Mouse (Mus musculus) liver, adult 2 months (tissue): ENCODE results near the gene Sall4. TPM values are rescaled to one million over a fixed set of nuclear protein-coding genes. Genes with fewer than 3 reads are reported as not detected.

ENCODE experiments used
- DNase-seq: peaks from one replicate; pipeline ENCODE4 v3.0.0-alpha.2; 2011; ENCODE audit warnings: low read depth, low spot score; ENCODE audit errors: extremely low read depth
- H3K27ac ChIP-seq: fragments of 200-500 bp; replicated peaks from 2 replicates; pipeline ENCODE4 v1.5.1; 2012; ENCODE audit warnings: low read depth, mild to moderate bottlenecking, control low read depth, inconsistent platforms, low read length; ENCODE audit not compliant: insufficient read depth
- H3K27me3 ChIP-seq: fragments of 200-500 bp; 2 replicates; pipeline ENCODE4 v1.6.1; 2012; ENCODE audit warnings: mild to moderate bottlenecking, moderate library complexity, low read length, inconsistent platforms; ENCODE audit not compliant: control insufficient read depth, insufficient read depth
- H3K36me3 ChIP-seq: fragments of 200-500 bp; 2 replicates; pipeline ENCODE4 v1.6.1; 2012; ENCODE audit warnings: low read length, inconsistent platforms; ENCODE audit not compliant: control insufficient read depth, insufficient read depth
- H3K4me1 ChIP-seq: fragments of 200-500 bp; 2 replicates; pipeline ENCODE4 v1.6.1; 2011; ENCODE audit warnings: low read length; ENCODE audit not compliant: control insufficient read depth, insufficient read depth
- H3K4me3 ChIP-seq: fragments of 200-500 bp; 2 replicates; pipeline ENCODE4 v1.5.1; 2011; ENCODE audit warnings: low read depth, mild to moderate bottlenecking, control low read depth, low read length, moderate library complexity; ENCODE audit not compliant: insufficient read depth
- H3K79me2 ChIP-seq: fragments of 200-500 bp; 2 replicates; pipeline ENCODE4 v1.6.1; 2012; ENCODE audit warnings: inconsistent platforms, mild to moderate bottlenecking, low read length, moderate library complexity; ENCODE audit not compliant: control insufficient read depth, insufficient read depth
- H3K9ac ChIP-seq: fragments of 200-500 bp; 2 replicates; pipeline ENCODE4 v1.6.1; 2012; ENCODE audit warnings: low read depth, mild to moderate bottlenecking, control low read depth, inconsistent platforms, low read length
- CTCF ChIP-seq: fragments of 200-500 bp; IDR thresholded peaks from 2 replicates; pipeline ENCODE4 v1.5.1; 2011; ENCODE audit warnings: low read depth, low read length, control low read depth
- POLR2A ChIP-seq: fragments of 200-500 bp; IDR thresholded peaks from 2 replicates; pipeline ENCODE4 v1.6.1; 2011; ENCODE audit warnings: low read length, control low read depth; ENCODE audit not compliant: insufficient read depth; ENCODE audit errors: extremely low read depth
- WGBS: fragments of 180-500 bp; shearing (Covaris S2); methylation state at CpG from one replicate; pipeline ENCODE4 v1.1.7; 2018; 5-methylcytosine and 5-hydroxymethylcytosine counted together
- polyA plus RNA-seq: library from polyadenylated mRNA; depleted of rRNA; stranded (reverse); fragments of >200 nt; gene quantifications from 2 replicates; pipeline ENCODE4 v1.2.3, GENCODE M21; 2012
- total RNA-seq: library from RNA; depleted of rRNA; stranded (reverse); fragments of >200 nt; gene quantifications from 2 replicates; pipeline ENCODE4 v1.2.3, GENCODE M21; 2014

The Sall4 gene
- total and polyA plus RNA-seq, 2 experiments, result not detected

DNA sequence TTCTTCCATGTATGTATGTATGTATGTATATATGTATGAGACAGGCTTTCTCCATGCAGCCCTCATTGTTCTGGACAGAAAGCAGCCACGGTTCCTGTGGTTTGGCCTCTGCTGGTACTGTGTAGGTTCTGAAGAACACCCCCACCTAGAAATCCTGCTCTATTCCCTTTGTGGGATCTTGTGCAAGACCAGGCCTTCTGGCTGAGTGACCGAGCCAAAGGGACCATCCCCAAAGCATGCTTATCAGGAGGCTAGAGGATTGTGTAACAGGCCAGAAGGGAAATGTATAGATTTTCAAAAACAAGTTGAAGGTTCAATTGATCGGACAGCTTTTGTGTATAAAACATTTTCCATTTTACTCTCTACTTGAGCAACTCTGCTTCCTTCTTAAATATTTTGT lies 8.5 kb upstream of the Sall4 start:
- Histone ChIP-seq H3K79me2 (no peaks in the 10 kb centered on the region), H3K9ac (no peak overlapping the region), H3K4me1 (no peaks in the 10 kb centered on the region), H3K36me3 (no peaks in the 10 kb centered on the region), H3K27me3 (0 out of 2 replicates have a peak, but pooled peaks cover 3% of the 10 kb centered on the region), H3K27ac (no peak overlapping the region), H3K4me3 (no peak overlapping the region)
- TF ChIP-seq POLR2A (no peak), CTCF (no peak)
- 38% methylated on average over 3 of the region's 3 CpGs for WGBS
- DNase-seq, result no peak

DNA sequence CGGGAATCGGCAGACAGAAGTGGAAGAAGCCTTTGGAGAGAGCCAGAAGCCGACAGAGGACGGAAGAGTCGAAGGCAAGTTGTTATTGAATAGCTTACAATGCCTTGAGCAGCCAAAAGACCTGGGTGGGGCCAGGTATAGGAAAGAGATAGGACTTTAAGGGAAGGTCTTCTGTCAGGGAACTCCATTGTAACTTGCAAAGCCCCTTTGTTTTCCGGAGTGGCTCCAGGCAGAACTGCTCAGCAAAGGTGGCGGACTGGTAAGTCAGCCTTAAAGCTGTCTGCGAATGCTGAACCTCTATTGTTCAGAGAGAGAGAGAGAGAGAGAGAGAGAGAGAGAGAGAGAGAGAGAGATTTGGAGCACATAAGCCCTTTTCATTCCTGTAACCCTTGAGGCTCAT lies 1.5 kb upstream of the Sall4 start:
- Histone ChIP-seq H3K4me1 (0 out of 2 replicates have a peak, but pooled peaks cover 5% of the 10 kb centered on the region), H3K27ac (no peak overlapping the region), H3K4me3 (no peak overlapping the region), H3K27me3 (peaks cover 17% of the 10 kb centered on the region), H3K79me2 (no peaks in the 10 kb centered on the region), H3K9ac (no peak overlapping the region), H3K36me3 (no peaks in the 10 kb centered on the region)
- DNase-seq, result no peak
- TF ChIP-seq CTCF, result no peak
- TF ChIP-seq POLR2A, result no peak
- WGBS, result 77% methylated on average over 8 of the region's 8 CpGs

DNA sequence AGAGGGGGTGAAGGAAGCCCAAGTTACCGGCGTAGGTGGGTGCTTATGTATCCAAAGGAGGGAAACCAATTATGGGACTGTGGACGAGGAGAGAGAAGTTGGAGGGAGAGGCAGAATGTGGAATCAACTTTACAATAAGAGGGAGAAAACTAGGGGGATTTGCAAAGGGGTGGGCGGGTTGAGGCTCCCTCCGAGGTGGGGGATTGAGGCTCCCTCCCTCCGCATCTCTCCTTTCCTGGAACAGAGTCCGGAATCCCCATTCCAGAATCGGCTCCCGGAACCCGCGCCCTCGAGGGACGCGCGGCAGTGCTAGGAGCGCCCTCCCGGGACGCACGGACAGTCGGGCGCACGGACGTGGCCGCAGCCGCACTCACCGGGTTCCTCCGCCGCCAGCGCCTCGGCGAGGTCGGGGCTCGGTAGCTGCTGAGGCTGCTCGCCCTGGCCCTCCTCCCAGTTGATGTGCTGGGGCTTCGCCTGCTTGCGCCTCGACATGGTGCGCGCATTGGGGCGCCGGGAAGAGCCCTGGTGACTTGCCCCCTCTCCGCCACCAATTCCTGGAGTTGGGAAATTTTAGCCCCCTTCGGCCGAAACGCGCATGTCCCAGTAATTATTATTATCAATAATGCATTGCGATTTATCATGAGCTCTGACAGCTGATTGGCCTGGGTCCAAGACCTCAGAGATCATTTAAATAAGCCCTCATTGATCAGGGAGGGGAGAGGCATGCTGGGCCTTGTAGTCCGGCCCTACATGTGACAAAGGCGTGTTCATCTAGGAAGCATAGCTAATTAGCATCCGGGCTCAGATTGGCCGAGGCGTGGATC lies 993 bp downstream of the Sall4 start:
- no peak for TF ChIP-seq CTCF
- no peak for TF ChIP-seq POLR2A
- H3K79me2 ChIP-seq, result no peaks in the 10 kb centered on the region
- H3K4me3 ChIP-seq, result no peak overlapping the region
- H3K9ac ChIP-seq, result no peak overlapping the region
- DNase-seq, result no peak
- WGBS, result 2% methylated on average over 52 of the region's 52 CpGs
- H3K4me1 ChIP-seq, result 0 out of 2 replicates have a peak, but pooled peaks cover 5% of the 10 kb centered on the region
- peaks cover 22% of the 10 kb centered on the region for H3K27me3 ChIP-seq
- H3K27ac ChIP-seq, result no peak overlapping the region
- H3K36me3 ChIP-seq, result no peaks in the 10 kb centered on the region

DNA sequence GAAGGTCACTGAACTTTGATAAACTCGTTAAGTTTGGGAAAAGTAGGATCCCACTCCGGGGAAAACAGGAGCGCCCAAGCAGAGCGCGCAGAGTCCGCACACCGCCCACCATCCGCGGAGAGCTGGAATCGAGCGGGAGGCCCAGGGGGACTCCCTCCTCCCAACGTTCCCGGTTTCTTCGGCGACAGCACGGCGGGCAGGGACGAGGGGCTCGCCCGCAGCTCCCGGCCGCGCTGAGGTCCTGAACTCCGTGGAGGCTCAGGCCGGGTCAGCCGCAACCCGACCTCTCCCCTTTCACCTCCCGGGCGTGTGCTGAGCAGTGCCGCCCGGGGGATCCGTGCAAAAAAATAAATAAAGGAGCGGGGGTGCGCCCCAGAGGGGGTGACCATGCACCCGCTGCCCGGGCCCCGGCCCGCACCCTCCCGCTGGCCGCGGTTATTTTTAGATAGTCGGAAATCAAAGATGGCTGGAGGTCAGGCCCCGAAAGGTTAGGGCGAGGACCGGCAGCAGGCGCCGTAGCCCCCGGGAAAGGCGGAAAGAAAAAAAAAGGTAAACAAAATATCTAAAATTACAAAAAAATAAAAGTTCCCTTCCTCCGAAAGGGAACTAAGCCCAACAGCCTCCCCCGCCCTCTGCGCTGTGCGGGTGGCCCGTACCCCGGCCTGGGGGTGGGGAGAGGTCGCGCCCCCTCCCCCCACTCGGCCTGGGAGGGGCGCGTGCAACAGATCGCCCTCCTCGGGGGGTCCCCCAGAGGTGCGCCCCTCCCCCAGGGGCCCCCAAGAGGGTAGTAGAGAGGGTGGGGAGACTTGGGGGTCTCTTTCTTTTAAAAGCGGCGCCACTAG lies 1.8 kb downstream of the Sall4 start:
- H3K4me1 ChIP-seq, result 0 out of 2 replicates have a peak, but pooled peaks cover 5% of the 10 kb centered on the region
- H3K79me2 ChIP-seq, result no peaks in the 10 kb centered on the region
- WGBS, result 1% methylated on average over 65 of the region's 65 CpGs
- TF ChIP-seq CTCF (no peak), POLR2A (no peak)
- no peaks in the 10 kb centered on the region for H3K36me3 ChIP-seq
- H3K27me3 ChIP-seq, result peaks cover 22% of the 10 kb centered on the region
- no peak for DNase-seq
- H3K9ac ChIP-seq, result no peak overlapping the region
- no peak overlapping the region for H3K27ac ChIP-seq
- H3K4me3 ChIP-seq, result no peak overlapping the region

DNA sequence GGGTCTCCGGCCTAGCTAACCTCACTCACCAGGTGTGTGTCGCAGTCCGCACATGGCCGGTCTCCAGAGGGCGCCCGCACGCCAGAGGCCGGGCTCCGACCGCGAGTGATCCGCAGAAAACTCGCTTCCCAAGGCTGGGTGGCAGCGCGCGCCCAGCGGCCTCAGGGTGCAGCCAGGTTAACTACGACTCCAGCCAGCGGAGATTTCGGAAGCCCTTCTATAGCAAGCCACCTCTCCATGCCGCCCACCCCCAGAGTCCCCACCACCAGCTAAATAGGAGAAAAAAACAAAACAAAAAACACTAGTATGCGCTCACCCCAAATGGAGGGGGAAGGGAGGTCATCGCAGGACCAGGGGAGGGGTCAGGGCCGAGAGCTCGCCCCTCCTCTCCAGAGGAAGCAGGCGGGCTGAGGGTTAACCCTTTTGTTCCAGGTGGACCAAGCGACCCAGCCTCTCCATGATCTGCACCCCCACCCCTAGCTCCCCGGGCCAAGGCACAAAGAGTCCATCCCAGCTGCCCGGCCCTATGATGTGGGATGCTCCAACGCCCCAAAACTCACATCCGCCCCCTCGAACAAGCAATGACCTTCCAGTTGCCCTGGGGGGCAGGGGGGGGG lies 2.6 kb downstream of the Sall4 start:
- Histone ChIP-seq H3K79me2 (no peaks in the 10 kb centered on the region), H3K27me3 (peaks cover 22% of the 10 kb centered on the region), H3K36me3 (no peaks in the 10 kb centered on the region), H3K27ac (no peak overlapping the region), H3K4me1 (0 out of 2 replicates have a peak, but pooled peaks cover 5% of the 10 kb centered on the region), H3K4me3 (no peak overlapping the region), H3K9ac (no peak overlapping the region)
- 1% methylated on average over 32 of the region's 32 CpGs for WGBS
- DNase-seq, result no peak
- TF ChIP-seq CTCF (peak; percentile 78), POLR2A (no peak)
